Comparison of ENCODE assay signal across 9 mouse cellular contexts in the genomic region with DNA sequence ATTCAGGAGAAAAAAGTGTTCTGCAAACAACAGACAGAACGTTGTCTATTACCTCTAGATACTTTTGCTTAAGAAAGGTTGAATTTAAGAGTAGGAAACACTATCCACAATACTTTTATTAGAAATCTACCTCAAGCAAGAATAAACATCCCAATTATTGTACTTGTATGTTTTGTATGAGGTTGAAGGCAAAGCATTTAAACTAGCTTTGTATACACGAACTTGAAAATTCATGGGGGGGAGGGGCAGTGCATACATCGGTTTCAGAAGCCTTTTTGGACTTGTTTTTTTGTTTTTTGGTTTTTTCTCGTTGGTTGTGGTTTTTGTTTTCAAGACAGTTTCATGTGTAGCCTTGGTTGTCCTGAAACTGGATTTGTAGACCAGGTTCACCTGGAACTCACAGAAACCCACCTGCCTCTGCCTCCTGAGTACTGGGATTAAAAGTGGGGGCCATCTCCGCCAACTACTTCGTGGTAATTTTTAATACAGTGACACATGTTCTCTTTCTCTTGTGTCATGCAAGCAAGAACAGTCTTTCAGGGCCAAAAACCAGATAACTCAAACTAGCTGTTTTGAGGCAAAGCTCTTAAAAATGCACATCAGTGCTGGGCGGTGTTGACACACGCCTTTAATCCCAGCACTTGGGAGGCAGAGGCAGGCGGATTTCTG. TPM values are rescaled to one million over a fixed set of nuclear protein-coding genes. Genes with fewer than 3 reads are reported as not detected.
DNase-seq lines count a peak whose midpoint lies in the region; ATAC-seq lines count a peak whose summit lies in the region.
"Had no signal": no experiment of that assay in that cellular context is flagged by ENCODE, and none has a peak within 500 bp of the region (broad histone marks: within the 10 kb centered on the region; RNA-seq: fewer than 3 reads in every experiment).

No protein-coding gene starts in this region.

- H3K9me3 ChIP-seq in heart, embryonic 15.5 days (replicated peaks) = no peaks in the 10 kb centered on the region
- no peaks in the 10 kb centered on the region for H3K9me3 ChIP-seq in hindbrain, embryonic 13.5 days
- H3K9me3 ChIP-seq in midbrain, embryonic 13.5 days = no peaks in the 10 kb centered on the region

- H3K9ac ChIP-seq in heart, embryonic 15.5 days = no peak overlapping the region
- H3K9ac ChIP-seq in hindbrain, embryonic 13.5 days = peak overlapping the region; percentile 100
- H3K9ac ChIP-seq in midbrain, embryonic 13.5 days (replicated peaks) = peak overlapping the region; percentile 100; the same call in 1 of the 2 replicates

- H3K4me1 ChIP-seq in heart, embryonic 15.5 days (replicated peaks) = peaks cover 16% of the 10 kb centered on the region
- H3K4me1 ChIP-seq in hindbrain, embryonic 13.5 days (replicated peaks) = peaks cover 15% of the 10 kb centered on the region
- peaks cover 21% of the 10 kb centered on the region for H3K4me1 ChIP-seq in midbrain, embryonic 13.5 days (replicated peaks)

- 74% methylated on average over 9 of the region's 9 CpGs for WGBS in heart, embryonic 15.5 days
- WGBS in hindbrain, embryonic 13.5 days = 71% methylated on average over 9 of the region's 9 CpGs
- 78% methylated on average over 9 of the region's 9 CpGs for WGBS in midbrain, embryonic 13.5 days

- no peaks in the 10 kb centered on the region for H3K27me3 ChIP-seq in heart, embryonic 15.5 days
- H3K27me3 ChIP-seq in hindbrain, embryonic 13.5 days = no peaks in the 10 kb centered on the region
- no peaks in the 10 kb centered on the region for H3K27me3 ChIP-seq in midbrain, embryonic 13.5 days

- H3K4me2 ChIP-seq in heart, embryonic 15.5 days = peak overlapping the region; percentile 71
- H3K4me2 ChIP-seq in hindbrain, embryonic 13.5 days = peak overlapping the region; percentile 61
- H3K4me2 ChIP-seq in midbrain, embryonic 13.5 days (replicated peaks) = peak overlapping the region; percentile 63

- 0 out of 2 replicates have a peak, but pooled peaks cover 1% of the 10 kb centered on the region for H3K36me3 ChIP-seq in heart, embryonic 15.5 days
- H3K36me3 ChIP-seq in hindbrain, embryonic 13.5 days = no peaks in the 10 kb centered on the region
- H3K36me3 ChIP-seq in midbrain, embryonic 13.5 days = no peaks in the 10 kb centered on the region

- peak overlapping the region; percentile 100 for H3K4me3 ChIP-seq in heart, embryonic 15.5 days
- H3K4me3 ChIP-seq in hindbrain, embryonic 13.5 days = peak overlapping the region; percentile 98
- H3K4me3 ChIP-seq in midbrain, embryonic 13.5 days (replicated peaks) = peak overlapping the region; percentile 99

- ATAC-seq in heart, embryonic 15.5 days (replicated peaks; ENCODE audit: insufficient number of reproducible peaks, insufficient read depth, low FRiP score, low read depth) = no peak
- no peak for ATAC-seq in hindbrain, embryonic 13.5 days (ENCODE audit: low FRiP score)
- ATAC-seq in midbrain, embryonic 13.5 days = no peak

- intact Hi-C loops in heart, postnatal 25 days (cut with DNase I) = loop anchor here (2.0 kb wide), 1 partner anchor 79 kb away; no protein-coding TSS in a partner anchor

- DNase-seq in heart, postnatal 25 days (ENCODE audit: low spot score) = no peak
- peak; percentile 53 for DNase-seq in NIH3T3 (ENCODE audit: low read depth)
- DNase-seq in urinary bladder, postnatal 14 days (ENCODE audit: low spot score) = no peak
- DNase-seq in adrenal gland, postnatal 14 days = no peak
- DNase-seq in kidney, adult 18-20 months = no peak

- peak overlapping the region; percentile 100 for H3K27ac ChIP-seq in heart, embryonic 15.5 days
- peak overlapping the region; percentile 100; the same call in 1 of the 2 replicates for H3K27ac ChIP-seq in hindbrain, embryonic 13.5 days
- peak overlapping the region; percentile 100 for H3K27ac ChIP-seq in midbrain, embryonic 13.5 days

RNA-seq across cellular contexts. Expression of a gene that starts 1.3 kb away (rescaled TPM):
- 31.3 and 35.5 TPM in 2 replicates for polyA plus RNA-seq in heart, embryonic 15.5 days (2015; fragmentation: Nextera tagmentation; extraction: Ambion mirVana)
- 10 to 100 TPM; 34.8 to 38.9 TPM for total RNA-seq in heart, postnatal 25 days (2021)
- polyA plus RNA-seq in hindbrain, embryonic 13.5 days (2015; fragmentation: Nextera tagmentation; extraction: Ambion mirVana) = 43.3 and 44.5 TPM in 2 replicates
- polyA plus RNA-seq in midbrain, embryonic 13.5 days (2015; fragmentation: Nextera tagmentation; extraction: Ambion mirVana) = 53.2 and 56.1 TPM in 2 replicates
- total RNA-seq in adrenal gland, postnatal 14 days (2021) = 58.9 and 65.9 TPM in 2 replicates

RNA-seq across cellular contexts. Expression of a gene that starts 4.9 kb away (rescaled TPM):
- not detected in 2 replicates for polyA plus RNA-seq in heart, embryonic 15.5 days (2015; fragmentation: Nextera tagmentation; extraction: Ambion mirVana)
- not detected for total RNA-seq in heart, postnatal 25 days (2021)
- not detected in 2 replicates for polyA plus RNA-seq in hindbrain, embryonic 13.5 days (2015; fragmentation: Nextera tagmentation; extraction: Ambion mirVana)
- polyA plus RNA-seq in midbrain, embryonic 13.5 days (2015; fragmentation: Nextera tagmentation; extraction: Ambion mirVana) = not detected in 2 replicates
- not detected in 2 replicates for total RNA-seq in adrenal gland, postnatal 14 days (2021)
- total RNA-seq: neutrophil, adult 5-6 weeks had no signal
